Mouse (Mus musculus): ENCODE data around the gene Elfn2.

Gene Elfn2

DNA sequence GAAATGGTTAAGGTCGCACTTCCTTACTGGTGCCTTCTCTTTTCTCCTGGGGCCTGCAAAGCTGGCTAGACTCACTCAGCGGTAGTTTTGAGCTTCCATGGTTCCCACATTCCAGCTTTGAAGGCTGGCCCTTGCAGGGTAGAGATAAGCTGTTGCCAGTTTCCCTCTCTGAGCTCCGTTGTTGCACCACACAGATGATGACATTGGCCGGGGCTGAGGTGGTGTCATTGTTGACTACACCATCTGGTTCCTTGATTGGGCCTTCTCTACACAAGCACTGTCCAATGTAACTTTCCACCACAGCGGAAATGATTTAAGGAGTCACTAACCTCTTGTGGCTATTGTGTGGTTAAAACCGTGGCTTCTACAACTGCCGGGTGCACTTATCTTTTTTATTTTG lies 2.0 kb upstream of the Elfn2 start:
- no peak for DNase-seq (ENCODE audit: low spot score in 2 of 2)

DNA sequence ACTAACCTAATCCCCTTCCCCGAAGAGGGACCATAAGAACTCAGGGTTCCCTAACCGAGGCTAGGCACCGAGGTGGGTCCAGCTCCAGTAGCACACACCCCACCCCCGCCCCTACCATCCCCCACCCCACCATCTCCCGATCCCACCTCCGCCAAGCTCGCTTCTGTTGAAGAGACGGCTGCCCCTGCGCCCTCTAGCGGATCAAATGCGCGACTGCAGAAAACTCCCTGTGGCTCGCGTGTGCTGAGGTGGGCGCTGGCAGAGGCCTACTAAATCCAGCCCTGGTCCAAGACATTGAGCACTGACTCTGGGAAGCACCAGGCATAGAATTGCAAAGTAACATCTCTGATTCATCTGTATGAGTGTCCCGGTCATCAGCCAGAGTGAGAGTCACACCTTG lies 1.5 kb upstream of the Elfn2 start:
- peak; percentile 46 to 80 for DNase-seq (ENCODE audit: low spot score in 2 of 2)

DNA sequence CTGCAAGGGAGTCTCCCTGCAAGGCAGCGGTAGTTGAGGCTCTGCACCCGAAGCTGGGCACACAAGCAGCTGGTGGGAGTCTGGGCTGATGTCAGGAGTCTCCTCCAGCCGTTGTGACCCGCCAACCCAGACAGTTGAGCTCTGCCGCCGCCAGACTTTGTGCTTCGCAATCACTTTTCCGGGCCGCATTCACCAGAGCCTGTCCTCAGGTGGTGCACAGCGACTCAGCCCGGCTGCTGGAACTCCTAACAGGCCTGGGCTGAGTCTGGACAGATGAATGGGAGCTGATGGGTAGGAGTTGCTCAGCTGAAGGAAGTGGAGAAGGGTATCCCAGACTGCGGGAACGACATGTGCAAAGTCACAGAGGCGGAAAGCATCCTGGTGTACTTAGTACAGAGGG lies 845 bp upstream of the Elfn2 start:
- peak in 1 of 2 experiments; percentile 30 for DNase-seq (ENCODE audit: low spot score in 2 of 2)

DNA sequence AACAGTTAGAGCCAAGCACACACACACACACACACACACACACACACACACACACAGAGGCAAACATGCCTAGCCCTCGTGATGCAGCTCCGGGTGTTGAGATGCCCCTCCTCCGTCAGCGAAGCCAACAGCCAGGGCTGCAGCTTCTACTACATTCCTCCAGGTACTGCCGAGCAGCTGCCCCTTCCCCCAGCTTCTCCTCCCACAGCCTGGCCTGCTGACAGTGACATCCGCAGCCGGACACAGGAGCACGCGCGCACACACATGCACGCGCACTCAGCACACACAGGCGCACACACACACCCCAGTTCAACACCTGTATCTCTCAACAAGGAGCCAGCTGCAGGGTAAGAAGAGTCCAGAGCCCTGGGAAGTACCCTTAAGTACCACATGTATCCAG lies 1.6 kb downstream of the Elfn2 start:
- no peak for DNase-seq (ENCODE audit: low spot score in 2 of 2)

DNA sequence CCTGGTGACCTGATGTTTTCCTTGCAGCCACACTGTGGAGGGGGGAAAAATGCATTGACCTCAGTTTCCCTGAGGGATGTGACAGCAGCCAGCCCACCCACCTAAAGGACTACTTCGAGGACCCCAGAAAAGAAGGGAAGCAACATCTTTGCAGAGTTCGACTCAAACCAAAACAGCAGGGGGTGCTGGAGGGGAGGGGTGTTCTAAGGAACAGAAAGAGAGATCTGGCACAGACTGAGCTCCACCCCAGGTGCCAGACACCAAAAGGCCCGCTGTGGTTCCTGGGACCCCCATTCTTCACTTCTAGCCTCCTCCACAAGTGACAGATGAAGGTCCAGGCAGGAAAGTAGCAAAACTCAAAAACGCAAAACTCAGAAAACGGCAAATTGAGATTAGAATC lies 2.7 kb downstream of the Elfn2 start:
- DNase-seq (ENCODE audit: low spot score in 2 of 2) = peak; percentile 57 to 72

DNA sequence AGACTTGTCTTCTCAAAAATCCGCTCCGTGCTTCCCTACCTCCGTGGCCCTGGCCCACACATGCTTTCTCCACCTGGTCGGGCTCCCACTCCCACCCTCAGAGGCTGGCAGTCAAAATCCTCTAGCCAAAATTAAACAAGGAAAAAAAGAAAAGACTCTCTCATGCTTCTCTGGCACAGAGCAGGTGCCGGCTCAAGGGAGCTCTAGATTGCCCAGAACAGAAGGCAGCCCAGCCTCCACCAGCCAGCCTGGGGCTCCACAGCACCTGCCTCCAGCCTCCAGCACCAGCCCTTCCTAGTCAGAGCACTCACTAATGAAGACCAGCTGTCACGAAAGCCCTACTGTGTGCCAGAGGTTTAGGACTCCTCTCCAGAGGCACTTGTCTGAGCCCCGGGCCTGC lies 4.8 kb downstream of the Elfn2 start:
- DNase-seq (ENCODE audit: low spot score in 2 of 2) = no peak

DNA sequence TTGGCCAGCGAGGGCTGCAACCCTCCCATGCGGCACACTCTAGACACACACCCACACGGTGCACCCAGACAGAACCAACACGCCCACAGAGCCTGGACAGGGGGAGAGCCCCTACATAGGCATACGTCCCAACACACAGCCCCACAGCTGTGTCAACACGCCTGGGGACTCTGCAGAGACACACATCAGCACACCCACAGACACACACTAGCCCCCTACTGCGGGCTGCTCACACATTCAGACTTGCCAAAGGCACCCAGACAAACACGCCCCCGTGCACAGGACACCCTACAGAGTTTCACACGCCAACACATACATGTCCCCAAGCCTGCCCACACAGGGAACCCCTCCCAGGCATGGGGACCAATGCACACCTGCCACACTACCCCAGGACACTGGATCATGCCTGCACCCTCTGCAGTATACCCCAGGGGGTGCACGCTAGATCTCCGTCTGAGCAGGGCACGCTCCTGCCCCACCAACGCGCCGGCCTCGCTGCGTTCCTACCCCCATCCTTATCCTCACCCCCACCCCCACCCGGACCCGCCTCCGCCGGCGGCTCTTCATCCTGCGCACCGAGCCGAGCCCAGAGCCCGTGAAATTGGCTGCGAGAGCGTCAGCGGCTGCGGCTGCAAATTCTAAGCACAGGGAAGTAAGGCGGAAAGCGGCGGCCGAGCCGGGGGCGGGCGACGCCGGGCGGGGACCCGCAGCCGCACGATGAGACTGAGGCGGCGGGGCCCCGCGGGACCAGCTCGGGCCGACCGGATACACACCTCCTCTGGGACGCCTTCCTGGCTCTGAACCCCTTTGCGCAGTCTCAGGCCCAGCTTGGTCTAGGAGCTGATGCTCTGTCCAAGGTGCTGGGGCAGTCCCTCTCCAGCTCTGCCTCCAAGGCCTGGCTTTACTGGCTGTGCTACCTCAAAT lies 6.0 kb downstream of the Elfn2 start:
- DNase-seq (ENCODE audit: low spot score in 2 of 2) = peak in 1 of 2 experiments; percentile 46

DNA sequence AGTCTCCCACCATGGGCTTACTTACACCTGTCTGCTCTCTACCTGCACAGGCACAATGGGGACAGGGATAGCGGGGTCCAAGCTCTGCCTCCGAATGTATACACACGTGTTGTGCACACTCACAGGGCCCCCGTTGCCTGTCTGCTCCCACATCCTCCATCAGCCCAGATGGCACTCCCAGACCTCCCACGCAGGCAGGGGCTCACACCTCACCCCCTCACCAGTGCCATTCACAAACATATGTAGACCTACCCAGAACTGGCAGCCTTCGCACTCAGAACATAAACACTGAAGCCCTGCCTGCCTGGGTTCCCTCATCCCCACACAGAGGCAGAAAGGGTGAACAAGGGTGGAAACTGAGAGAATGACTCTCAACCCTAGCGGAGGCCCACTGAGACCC lies 6.6 kb downstream of the Elfn2 start:
- DNase-seq (ENCODE audit: low spot score in 2 of 2) = no peak

DNA sequence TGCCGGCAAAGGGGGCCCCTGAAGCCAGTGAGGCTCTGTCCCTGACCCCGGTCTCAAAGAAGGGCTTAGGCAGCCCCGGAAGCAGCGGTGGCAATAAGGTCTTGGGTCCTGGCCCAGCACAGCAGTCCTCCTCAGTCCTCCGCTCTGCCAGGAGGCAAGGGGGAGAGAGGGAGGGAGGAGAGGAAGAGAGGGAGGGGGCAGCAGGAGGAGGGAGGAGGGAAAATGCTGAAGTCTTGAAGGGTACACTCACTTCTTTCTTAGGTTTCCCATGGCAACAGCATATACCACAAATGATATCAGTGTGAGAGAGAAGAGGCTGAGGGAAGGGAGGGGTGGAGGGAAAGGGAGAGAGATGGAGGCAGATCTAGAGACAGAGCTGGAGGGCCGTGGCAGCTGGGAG lies 7.9 kb downstream of the Elfn2 start:
- no peak for DNase-seq (ENCODE audit: low spot score in 2 of 2)

DNA sequence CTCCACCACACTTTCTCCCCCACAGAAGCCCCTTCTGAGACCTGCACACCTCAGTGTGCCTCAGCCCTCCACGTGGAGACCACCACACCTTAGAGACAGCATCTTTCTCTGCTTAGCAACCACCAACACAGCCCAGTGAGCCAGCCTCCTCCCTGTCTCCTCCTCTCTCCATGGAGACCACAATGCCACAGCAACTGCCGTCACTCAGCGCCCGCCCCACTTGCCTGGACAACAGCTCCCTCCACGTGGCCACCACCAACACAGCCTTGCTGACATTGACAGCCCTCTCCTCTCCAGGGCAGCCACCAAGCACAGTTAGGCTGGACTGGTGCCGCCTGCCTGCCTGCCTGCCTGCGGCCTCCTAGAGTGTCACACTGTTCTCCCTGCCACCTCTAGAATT lies 8.8 kb downstream of the Elfn2 start:
- no peak for DNase-seq (ENCODE audit: low spot score in 2 of 2)

DNA sequence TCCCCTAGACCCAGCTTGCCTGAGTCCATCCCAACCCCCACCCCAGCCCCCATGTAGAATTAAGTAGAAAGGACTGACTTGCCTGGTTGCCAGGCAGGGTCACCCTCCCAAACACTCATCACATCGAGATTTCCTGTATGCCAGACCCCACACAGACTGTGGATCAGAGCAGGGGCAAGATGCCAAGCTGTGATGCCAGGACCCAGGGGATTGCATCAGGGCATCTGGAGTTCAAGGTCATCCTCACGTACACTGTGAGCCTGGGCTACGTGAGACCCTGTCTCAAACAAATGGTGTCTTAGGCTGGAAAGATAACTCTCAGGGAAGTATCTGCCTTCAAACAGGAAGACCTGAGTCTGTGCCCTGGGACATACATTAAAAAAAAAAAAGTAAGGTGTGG lies 11.9 kb downstream of the Elfn2 start:
- DNase-seq (ENCODE audit: low spot score in 2 of 2) = no peak

DNA sequence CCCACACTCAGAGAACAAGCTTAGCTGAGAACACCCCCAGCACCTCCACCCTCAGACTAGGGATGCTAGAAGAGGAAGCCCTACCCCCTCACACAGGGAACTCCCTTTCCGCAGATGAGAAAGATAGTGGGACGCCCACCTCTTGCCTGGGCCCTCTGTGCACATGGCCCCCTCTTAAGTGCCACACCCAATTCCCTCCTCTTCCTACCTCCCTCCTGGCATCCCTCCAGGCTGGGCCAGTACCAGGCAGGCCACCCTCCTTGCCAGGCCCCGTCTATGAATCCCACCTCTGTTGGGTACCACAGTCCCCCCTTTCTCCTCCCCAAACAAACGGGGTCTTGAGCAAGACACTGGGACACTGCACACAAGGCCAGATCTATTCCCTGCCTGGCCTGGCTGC lies 13.7 kb downstream of the Elfn2 start:
- DNase-seq (ENCODE audit: low spot score in 2 of 2) = no peak

DNA sequence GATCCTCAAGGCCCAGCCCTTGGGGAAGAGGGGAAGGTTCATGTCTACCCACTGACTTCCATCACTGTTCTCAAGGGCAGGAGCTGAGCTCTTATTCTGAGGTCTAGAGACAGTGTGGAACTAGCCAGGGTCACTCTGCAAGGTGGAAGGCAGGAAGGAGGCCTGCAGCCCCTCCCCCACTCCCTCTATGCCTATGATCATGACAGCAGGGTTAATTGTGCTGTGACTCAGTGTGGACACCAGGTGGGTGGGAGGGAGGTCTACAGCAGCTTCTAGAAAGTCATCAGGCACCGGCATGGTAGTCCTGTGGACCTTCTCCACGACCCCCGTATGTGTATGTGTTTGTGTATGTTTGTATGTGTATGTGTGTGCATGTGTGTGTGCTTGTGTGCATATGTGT lies 14.6 kb downstream of the Elfn2 start:
- no peak for DNase-seq (ENCODE audit: low spot score in 2 of 2)

DNA sequence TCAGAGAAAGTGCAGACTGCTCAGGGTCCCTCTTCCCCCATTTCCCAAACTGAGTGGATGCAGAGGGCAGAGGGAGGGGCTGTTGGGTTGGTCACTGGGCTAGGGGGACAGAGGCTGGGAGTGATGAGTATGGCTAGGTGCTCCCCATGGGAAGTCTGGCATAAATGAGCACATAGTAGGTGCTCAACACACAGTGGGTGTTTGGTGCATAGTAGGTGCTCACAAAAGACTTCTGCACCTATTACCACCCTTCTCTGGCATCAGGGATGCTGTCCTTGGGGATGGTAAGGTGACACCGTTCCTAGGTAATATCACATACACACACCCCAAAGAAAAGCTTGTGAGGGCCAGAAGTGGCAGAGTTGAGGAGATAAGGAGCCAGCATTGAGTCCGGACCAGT lies 18.2 kb downstream of the Elfn2 start:
- no peak for DNase-seq (ENCODE audit: low spot score in 2 of 2)

DNA sequence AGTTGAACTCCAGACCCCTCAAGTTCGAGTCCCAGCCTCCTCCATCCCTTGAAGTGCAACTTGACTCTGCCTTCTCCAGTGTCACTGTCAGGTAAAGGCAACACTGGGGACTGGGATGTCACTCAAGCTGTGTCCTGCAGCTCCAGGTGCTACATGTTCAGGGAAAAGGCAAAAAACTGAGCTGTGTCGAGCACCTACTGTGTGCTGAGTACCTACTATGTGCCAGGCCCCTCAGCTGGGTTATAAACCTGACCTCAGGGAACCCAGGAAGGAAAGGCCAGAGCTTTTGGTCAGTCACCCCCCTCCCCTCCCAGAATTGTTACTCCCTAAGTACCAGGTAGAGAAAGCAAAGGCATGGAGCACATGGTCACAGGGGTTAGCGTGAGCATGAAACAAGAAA lies 19.1 kb downstream of the Elfn2 start:
- DNase-seq (ENCODE audit: low spot score in 2 of 2) = no peak

DNA sequence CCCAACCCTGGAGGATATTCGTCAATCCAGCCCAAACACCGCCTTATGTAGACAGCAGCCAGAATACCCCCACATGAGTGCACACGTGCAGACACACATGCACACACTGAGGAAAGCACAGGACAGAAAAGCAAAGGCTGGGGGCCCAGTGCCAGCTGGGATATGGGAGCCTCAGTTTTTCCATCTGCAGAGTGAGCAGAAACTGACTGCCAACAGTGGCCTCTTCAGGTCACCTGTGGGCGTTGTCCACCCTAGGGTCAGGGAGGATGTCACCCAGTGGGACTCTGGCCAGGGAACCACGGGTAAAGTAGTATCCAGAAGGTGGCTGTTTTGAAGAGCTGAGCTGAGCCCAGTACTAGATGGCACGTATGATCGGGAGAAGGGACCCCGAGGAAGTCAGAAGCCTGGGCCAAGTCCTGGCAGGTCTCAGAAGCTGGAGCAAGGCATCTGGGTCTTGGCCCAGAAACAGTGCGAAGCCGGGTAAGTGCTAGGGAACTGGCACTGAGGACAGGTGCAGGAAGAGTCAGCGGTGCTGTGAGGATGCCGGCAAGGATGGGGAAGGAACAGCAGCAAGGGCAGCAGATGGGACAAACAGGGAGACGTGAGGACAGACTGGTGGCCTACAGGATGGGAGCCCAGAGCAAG lies 20.0 kb downstream of the Elfn2 start:
- DNase-seq (ENCODE audit: low spot score in 2 of 2) = no peak

DNA sequence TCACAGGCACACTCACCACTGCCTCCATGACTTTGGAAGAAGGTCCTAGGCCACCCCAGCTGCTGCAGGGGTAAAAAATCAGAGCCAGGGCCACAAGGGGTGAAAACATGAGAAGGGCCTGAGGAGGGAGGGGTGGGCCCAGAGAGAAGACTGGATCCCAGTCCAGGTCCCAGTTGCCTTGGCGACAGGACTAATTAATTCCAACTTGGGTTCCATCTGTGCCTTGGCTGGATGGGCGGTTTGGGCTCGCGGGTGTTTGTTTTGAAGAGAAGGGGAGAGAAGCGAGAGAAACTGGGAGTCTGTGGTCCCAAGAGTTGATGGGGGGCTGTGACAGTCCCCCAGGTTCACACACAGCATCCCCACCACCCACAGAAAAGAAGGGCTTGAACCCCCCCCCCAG lies 20.5 kb downstream of the Elfn2 start:
- no peak for DNase-seq (ENCODE audit: low spot score in 2 of 2)

DNA sequence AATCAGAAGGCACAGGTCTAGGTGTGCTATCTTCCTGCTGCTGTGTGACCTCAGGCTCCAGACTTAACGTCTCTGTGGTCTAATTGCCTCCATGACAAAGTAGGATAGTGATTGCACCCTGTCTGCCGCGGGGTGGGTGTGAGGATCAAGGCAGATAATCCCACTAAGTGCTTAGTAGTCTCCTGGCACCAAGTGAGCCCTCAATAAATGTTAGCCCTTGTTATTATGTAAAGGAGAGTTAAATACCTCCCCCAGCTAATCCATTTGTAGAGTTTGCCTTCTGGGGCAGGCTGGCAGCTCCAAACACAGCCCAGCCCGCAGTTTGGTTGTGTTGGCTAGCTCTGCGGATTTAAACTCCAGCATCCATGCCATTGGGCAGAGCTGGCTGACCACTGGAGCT lies 22.8 kb downstream of the Elfn2 start:
- DNase-seq (ENCODE audit: low spot score in 2 of 2) = no peak

DNA sequence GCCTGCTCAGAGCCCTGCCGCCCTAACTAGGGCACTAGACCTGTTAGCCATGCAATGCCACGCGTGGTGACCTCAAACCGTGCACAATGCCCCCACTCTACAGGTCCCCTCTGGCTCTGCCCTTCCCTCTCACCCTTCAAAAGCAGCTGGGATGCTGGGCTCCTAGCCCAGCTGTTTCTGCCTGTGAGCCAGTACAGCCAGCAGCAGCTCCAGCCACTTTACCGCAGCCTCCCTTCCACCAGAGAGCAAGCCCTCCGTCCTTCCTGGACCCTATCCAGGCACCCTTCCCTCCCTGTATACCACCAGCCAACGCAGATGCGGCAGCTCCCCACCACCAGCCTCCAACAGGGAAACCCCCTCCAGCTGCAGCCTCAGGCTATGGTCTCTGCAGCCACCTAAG lies 26.1 kb downstream of the Elfn2 start:
- no peak for DNase-seq (ENCODE audit: low spot score in 2 of 2)

DNA sequence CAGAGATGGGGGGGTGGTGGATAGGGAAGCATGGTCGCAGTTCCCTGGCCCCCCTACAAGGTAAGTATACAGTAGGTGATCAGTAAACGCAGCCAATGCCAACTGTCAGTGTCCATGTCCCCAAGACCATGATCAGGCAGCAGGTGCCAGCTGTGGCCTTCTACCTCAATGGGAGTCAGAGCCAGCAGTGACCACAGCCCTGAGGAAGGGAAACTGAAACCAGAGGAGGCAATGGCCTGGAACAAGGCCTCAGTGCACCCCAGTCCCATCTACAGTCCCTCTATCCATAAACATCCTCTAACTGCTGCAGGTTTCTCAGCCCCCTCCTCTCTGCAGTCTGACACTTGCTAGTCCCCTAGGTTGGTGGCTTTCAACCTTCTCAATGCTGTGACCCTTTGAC lies 27.9 kb downstream of the Elfn2 start:
- no peak for DNase-seq (ENCODE audit: low spot score in 2 of 2)

DNA sequence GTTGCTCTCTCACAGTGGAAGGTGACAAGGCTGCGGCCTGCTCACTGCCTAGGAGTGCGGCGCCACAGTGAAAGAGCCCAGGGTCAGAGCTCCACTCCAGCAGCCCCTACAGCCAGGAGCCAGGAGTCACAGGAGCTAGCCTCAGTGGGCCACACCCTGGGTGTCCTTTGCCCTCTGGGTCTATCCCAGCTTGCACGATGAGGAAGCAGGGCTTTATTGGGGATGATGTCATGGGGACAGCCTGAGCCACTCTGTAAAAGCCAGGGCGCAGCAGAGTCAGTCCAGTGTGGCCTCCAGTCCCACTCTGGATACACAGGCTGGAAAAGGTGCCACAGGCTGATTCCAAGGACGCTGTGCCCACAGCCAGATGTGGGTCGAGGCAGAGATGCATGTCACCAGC lies 31.7 kb downstream of the Elfn2 start:
- DNase-seq (ENCODE audit: low spot score in 2 of 2) = no peak

DNA sequence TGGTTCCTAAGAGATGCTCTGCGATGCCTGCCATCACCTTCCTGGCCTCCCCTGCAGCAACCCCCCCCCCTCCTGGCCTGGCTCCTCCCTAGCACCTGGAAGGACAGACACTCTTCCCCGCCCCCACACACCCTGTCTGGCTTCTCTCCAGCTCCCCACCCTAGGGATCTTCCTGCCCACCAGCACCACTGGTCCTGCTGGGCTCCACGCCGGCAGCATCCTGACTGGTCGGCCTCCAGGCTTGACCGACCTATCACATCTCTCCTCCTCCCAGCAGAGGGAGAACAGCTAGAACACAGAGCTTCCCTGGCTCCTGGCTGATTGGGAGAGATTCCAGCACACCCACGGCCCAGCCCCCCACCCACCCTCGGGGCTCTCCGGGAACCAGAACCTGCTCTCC lies 34.5 kb downstream of the Elfn2 start:
- peak in 1 of 2 experiments; percentile 16 for DNase-seq (ENCODE audit: low spot score in 2 of 2)

DNA sequence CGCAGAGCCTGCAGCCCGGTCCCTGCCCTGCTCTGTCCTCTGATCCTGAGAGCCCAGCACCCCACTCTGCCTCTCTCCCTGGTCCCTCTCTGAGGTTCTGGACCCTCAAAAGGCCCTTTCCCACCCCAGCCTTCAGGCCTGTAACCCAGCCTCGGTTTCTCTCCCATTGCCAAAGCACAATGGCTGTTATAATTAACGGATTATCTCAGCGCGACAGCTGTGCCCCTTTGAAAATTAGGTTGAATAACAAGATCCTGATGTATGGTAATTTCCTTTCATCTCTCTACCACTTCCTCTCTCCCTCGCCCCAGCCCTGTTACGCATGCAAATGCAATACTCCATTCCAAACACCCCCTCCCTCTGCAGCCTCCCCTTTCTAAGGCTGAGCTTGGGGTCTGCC lies 35.1 kb downstream of the Elfn2 start:
- DNase-seq (ENCODE audit: low spot score in 2 of 2) = peak; percentile 28 to 41
